Mouse (Mus musculus) frontal cortex, postnatal 14 days (tissue): ENCODE data around the gene Cnfn.
A peak's percentile ranks its signal among the peaks of the same experiment; 100 is the strongest.
"Not testable (repeated sequence)": the region's sequence is repeated elsewhere in the genome, so short reads cannot be mapped to it uniquely, and the experiment has no call there.

Experiments used
- DNase-seq, 2 experiments: peaks; one replicate each; pipeline ENCODE4 v3.0.0; 2022; ENCODE audit warnings: low spot score in 2 of 2

The Cnfn gene

GRCm38 (mm10) chr7:25365937-25366625, 3.4 kb downstream of the Cnfn start:
- no peak for DNase-seq

GRCm38 (mm10) chr7:25363632-25364031, 5.9 kb downstream of the Cnfn start:
- no peak for DNase-seq

GRCm38 (mm10) chr7:25363151-25363550, 6.4 kb downstream of the Cnfn start:
- no peak for DNase-seq

GRCm38 (mm10) chr7:25358721-25359206, 10.8 kb downstream of the Cnfn start:
- DNase-seq = no peak

- DNase-seq = no peak
Observed at GRCm38 (mm10) chr7:25348861-25349260, 20.7 kb downstream of the Cnfn start.

- peak in 1 of 2 experiments; percentile 51 for DNase-seq
Observed at GRCm38 (mm10) chr7:25341000-25341784, 28.3 kb downstream of the Cnfn start.

GRCm38 (mm10) chr7:25339329-25339728, 30.2 kb downstream of the Cnfn start:
- no peak for DNase-seq

- DNase-seq = no peak
Observed at GRCm38 (mm10) chr7:25334472-25334871, 35.1 kb downstream of the Cnfn start.

GRCm38 (mm10) chr7:25333596-25334307, 35.8 kb downstream of the Cnfn start:
- peak in 1 of 2 experiments; percentile 55 for DNase-seq

- DNase-seq = no peak
Observed at GRCm38 (mm10) chr7:25326233-25326632, 43.3 kb downstream of the Cnfn start.

- DNase-seq = not testable (repeated sequence)
Observed at GRCm38 (mm10) chr7:25325431-25325830, 44.1 kb downstream of the Cnfn start.

- DNase-seq = no peak
Observed at GRCm38 (mm10) chr7:25323219-25323618, 46.3 kb downstream of the Cnfn start.

GRCm38 (mm10) chr7:25322058-25322484, 47.5 kb downstream of the Cnfn start:
- no peak for DNase-seq
